Mouse (Mus musculus) inflammation-experienced regulatory T-cells, adult 6 months (primary cell): ENCODE measurements around the gene Rtn1. TPM values are rescaled to one million over a fixed set of nuclear protein-coding genes. Genes with fewer than 3 reads are reported as not detected.
"Not testable (repeated sequence)": the region's sequence is repeated elsewhere in the genome, so short reads cannot be mapped to it uniquely, and the experiment has no call there.

Source experiments
- ATAC-seq: one replicate; pipeline ENCODE4 v1.8.0; 2017
- polyA plus RNA-seq, 3 experiments: library from polyadenylated mRNA; unstranded; fragments of 100-300 nt; shearing (Covaris generic); gene quantifications; one replicate each; pipeline ENCODE4 v1.2.1; 2017

Rtn1 gene
- polyA plus RNA-seq, 3 experiments from 2014 or later, result 0.18 TPM; not detected in 2

GRCm38 (mm10) chr12:72323778-72324177 is 85.1 kb downstream of the Rtn1 start:
- no peak for ATAC-seq

DNA sequence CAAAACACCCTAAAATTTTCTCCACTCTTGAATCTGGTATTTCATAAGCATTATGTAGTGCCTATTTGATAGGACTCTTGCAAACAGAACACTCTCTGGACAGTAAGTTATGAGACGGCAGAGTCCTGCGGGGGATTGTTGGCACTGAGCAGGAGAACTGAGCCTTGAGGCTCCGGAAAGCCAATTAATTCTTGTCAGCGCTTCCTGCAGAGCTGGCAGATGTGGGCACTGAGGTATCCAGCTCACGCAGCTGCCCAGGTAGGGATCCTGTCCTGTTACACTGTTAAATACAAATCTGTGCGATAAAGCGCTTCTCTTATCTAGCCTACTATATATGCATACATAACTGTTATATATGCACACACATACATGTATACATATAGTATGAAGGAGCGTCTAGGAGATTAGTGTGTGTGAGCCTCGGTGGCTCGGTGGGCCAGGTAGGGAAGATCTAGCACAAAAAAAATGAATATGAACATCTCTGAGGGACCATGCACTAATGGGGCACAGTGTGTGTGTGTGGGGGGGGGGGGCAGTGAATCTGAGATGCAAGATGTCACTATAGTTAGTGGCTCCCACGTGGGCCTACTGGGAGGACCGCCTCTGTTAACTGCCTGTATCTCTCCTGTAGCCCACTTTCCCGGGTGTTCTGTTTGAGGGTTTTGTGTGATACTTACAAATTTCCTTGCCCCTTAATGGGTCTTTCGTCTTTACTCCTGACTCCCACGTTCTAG is 93.0 kb downstream of the Rtn1 start:
- no peak for ATAC-seq

DNA sequence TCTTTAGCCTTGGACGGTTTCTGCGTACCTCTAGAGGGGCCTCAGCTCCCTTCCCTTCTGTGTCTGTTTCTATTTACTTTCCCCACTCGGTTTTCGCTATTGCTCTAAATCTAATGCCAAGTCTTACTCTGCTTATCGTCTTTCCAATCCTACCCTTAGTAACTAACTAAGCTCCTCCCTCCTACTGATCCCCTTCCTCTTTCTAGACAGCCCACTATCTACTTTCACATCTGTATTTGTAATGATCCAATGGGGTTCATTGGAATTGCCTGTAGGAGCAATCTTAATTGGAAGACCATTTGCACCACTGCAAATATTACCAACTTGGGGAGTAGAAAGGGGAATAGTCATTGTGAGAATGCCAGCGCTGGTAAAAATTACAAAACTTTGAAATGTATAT is 98.0 kb downstream of the Rtn1 start:
- ATAC-seq, result no peak

- ATAC-seq, result no peak
Observed at GRCm38 (mm10) chr12:72308506-72308905, 100.3 kb downstream of the Rtn1 start.

- no peak for ATAC-seq
Observed at GRCm38 (mm10) chr12:72306281-72306680, 102.6 kb downstream of the Rtn1 start.

GRCm38 (mm10) chr12:72305421-72305820 is 103.4 kb downstream of the Rtn1 start:
- no peak for ATAC-seq

DNA sequence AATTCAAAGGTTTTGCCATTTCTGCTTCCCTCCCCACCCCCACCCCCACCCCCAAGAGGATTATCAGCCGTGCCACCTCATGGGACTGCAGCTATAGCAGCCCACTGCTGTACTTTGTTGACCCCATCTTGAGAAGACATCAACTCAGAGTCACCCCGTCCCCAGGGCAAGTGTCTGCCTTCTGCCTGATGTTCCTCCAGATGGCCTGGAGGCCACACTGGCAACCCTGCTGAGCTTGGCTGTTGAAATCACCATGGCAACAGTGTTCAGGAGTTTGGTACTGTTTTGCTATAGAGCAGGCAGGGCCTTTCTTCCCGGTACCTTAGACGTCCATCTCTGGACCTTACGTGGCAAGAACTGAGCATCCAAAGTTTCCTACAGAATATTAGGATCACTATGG is 103.9 kb downstream of the Rtn1 start:
- no peak for ATAC-seq

DNA sequence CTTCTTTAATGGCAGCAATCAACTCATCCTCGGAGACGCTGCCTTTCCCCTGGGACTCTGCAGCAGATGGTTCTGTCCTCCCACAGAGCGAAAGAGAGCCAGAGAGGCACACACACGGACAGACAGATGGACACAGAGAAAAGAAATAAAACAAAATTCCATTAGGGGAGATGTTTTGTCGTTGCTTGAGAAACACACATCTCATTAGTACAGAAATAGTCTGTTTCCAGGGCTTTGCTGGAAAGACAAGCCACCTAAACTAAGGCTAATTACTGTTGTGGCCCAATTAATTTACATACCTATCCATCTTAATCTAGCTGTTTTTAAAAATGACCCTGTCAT is 104.5 kb downstream of the Rtn1 start:
- no peak for ATAC-seq

GRCm38 (mm10) chr12:72303624-72304346 is 105.1 kb downstream of the Rtn1 start:
- ATAC-seq, result no peak

DNA sequence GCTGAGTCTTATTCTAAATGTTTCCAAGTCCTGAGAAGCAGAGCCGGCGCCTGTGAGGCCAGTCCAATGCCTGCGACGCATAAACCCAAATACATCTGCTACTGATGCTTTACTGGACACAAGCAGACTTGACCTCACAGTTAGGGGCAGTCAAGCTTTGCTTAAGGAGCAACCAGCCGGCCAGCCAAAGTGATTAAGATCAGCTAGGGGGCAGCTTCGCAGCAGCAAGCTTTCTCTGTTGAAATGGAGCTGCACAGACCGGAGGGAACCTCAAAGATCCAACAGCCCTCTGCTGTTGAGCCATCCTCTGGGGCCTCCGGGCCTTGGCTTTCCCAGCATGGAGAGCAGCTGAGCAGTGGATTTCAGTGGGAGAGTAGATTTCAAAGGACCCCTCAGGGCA is 107.4 kb downstream of the Rtn1 start:
- no peak for ATAC-seq

DNA sequence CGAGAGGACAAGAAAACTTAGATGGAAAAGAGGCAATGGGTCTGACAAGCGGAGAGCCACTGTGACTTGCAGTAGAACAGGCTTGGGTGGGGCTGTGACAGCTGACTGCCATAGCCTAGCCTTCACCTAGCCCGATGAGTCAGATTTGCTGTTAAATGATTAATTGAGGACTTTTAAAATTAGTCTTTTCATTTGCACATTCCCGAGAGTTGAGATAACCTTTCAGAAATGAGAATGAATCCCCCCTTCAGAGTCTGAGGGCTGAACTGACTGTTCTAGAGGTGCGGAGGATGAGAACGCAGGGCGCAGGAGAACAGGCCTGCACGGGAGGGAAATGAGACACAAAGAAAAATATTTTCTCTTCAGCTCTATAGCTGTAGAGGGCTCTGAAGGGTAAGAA is 107.9 kb downstream of the Rtn1 start:
- no peak for ATAC-seq

DNA sequence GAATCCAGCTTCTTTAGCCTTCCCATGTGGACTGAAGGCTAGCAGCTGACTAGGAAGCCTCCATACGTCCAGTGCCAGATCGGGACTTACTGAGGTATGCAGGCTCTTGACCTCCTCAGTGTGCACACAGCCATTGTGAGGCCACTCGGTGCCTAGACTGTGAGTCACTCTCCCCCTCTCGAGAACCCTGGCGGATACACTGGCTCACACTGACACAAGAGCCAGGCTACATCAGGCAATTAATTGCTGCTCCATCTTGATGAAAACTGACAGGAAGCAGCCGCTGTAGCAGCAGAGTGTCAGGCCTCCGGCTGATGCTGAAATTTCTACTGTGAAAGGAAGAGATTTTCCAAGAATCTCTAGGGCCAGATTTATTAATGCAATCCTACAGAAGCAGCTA is 110.6 kb downstream of the Rtn1 start:
- no peak for ATAC-seq

DNA sequence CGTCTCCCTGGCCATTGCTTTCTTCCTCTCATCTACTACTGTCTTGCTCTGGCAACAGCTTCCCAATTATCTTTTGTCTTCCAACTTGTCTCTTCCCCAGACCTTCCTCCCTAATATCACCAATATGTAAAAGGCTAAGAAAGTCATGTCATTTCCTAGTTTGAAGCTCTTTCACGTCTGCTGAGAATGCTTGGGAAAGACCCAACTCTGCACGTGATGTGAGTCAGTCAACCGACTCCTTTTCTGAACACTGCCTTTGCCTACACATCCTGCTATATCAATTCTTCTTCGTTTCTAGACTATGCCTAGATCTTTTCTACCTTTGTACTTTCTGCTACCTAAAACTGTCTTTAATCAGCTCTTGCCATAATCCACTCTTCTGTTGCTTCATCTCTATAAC is 112.3 kb downstream of the Rtn1 start:
- ATAC-seq, result no peak

DNA sequence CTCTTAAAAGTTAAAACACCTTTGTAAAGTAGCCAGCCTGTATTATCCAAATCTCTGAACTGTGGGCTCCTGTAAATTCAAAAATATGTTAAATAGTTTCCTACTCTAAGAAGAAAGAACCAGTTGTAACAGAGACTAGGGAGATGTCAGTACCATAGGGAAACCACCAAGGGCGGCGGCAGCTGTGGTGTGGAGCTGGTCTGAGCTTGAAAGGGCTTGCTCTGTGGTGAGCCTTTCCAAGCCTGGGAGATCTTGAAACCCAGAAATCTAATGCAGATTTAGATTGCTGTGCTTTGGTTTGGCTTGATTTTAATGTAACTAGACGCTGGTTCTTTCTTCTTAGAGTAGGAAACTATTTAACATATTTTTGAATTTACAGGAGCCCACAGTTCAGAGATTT is 115.7 kb downstream of the Rtn1 start:
- ATAC-seq, result not testable (repeated sequence)

DNA sequence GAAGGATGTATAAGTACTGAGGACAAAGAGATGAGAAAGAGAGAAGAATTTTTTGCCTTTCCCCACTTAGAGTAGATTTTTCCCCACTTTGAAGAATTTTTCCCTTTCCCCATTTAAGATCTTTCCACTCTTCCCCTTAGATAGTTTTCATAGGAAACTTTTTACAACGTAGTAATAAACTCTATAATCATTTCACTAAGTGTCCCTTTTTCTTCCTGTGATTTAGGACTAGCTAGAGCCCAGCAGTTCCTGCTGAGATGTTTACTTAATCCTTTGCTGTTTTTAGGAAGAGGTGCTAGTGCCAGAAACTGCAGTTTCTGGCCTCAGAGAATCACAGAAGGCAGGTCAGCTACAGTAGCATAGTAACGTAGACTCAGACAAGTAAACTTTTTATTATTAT is 116.3 kb downstream of the Rtn1 start:
- ATAC-seq, result no peak

- no peak for ATAC-seq
Observed at GRCm38 (mm10) chr12:72291266-72291665, 117.6 kb downstream of the Rtn1 start.

GRCm38 (mm10) chr12:72288215-72288614 is 120.6 kb downstream of the Rtn1 start:
- ATAC-seq, result no peak

- no peak for ATAC-seq
Observed at GRCm38 (mm10) chr12:72287332-72288004, 121.4 kb downstream of the Rtn1 start.

- ATAC-seq, result no peak
Observed at GRCm38 (mm10) chr12:72285366-72286345, 123.2 kb downstream of the Rtn1 start.

DNA sequence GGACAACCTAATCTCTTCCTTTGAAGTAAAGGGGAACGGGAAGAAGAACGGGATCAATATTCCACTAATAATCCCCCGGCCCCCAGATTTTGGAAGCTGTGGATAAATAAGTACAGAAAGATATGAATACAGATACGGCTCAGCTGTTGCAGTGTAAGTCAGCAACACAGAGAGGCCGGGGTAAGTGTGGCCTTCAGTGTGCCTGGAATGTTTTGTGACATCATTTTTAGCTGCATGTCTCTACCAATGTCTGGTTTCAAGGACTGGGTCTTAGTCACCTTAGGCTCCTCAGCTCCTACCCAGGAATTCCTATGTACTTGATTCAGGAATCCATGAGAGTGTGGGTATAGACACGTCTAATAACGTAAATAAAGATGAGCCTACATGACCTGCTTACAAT is 124.3 kb downstream of the Rtn1 start:
- no peak for ATAC-seq

- no peak for ATAC-seq
Observed at GRCm38 (mm10) chr12:72279129-72279875, 129.6 kb downstream of the Rtn1 start.
